Mouse (Mus musculus): ENCODE data around the gene Fkbp8.

- TF ChIP-seq POLR2A (IDR thresholded peaks at IDR 0.05; ENCODE audit: low read depth, low read length) (no peak), CTCF (conservative IDR thresholded peaks at IDR 0.05; ENCODE audit: insufficient read depth, insufficient read length, low read depth, low read length) (no peak)
Observed at GRCm38 (mm10) chr8:70481908-70482307, 45.6 kb upstream of the Fkbp8 start.

All from kidney, adult 2 months (tissue).